Mouse (Mus musculus) lung, adult 2 months (tissue): ENCODE results near the gene Rev3l. TPM values are rescaled to one million over a fixed set of nuclear protein-coding genes. Genes with fewer than 3 reads are reported as not detected.

Source experiments
- DNase-seq: peaks from one replicate; pipeline ENCODE4 v3.0.0; 2022
- H3K4me1 ChIP-seq: fragments of 200-500 bp; 2 replicates; pipeline ENCODE4 v1.6.1; 2011; ENCODE audit warnings: low read length; ENCODE audit not compliant: control insufficient read depth, insufficient read depth
- H3K4me3 ChIP-seq: fragments of 200-500 bp; replicated peaks from 2 replicates; pipeline ENCODE3; 2011; ENCODE audit warnings: low read depth, mild to moderate bottlenecking, control low read depth, low read length; ENCODE audit errors: extremely low read depth
- CTCF ChIP-seq: fragments of 200-500 bp; IDR thresholded peaks from 2 replicates; pipeline ENCODE4 v1.5.1; 2011; ENCODE audit warnings: mild to moderate bottlenecking, low read length, control low read depth; ENCODE audit not compliant: insufficient read depth
- POLR2A ChIP-seq: fragments of 200-500 bp; IDR thresholded peaks from 2 replicates; pipeline ENCODE4 v1.6.1; 2011; ENCODE audit warnings: low read depth, mild to moderate bottlenecking, control low read depth, low read length, borderline replicate concordance; ENCODE audit errors: extremely low read depth
- WGBS: fragments of 180-500 bp; shearing (Covaris S2); methylation state at CpG from one replicate; pipeline ENCODE4 v1.1.7; 2018; 5-methylcytosine and 5-hydroxymethylcytosine counted together
- polyA plus RNA-seq: library from polyadenylated mRNA; depleted of rRNA; stranded (reverse); fragments of >200 nt; gene quantifications from 2 replicates; pipeline ENCODE4 v1.2.3, GENCODE M21; 2012

Gene Rev3l
- polyA plus RNA-seq, 1 experiment: 13.0 TPM

DNA sequence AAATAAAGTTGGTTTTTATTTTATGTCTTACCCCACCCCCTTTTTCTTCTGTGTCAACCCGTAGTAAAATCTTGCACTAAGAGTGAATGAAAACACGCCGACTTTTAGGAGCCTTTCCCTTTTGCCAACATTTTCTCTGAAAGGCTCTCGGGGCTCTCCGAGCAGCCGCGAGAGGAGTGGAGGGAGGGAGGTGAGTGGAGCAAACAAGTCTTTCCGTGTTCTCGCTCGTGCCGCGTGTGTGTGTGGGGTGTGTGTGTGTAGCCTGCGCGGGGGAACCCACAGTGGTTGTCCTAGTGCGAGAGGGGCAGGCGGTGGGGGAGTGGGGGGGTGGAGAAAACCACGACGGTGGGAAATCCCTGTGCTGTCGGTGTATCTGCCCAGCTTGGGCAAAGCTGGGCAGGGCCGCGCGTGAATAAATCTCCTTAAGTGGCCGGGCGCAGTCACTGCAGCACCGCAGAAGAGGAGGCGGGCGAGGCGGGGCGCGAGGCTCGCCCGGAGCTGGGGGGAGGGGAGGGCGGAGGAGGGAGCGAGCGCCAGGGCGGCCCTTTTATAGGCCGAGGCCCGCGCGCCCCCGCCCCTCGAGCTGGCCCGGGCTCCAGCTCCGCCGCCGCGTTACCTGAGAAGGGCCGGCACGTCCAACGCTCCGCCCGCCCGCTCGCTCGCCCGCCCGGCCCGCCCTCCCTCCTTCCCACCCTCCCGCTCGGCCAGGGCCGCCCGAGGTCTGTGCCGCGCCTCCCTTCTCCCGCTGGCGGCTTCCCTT lies 762 bp upstream of the Rev3l start:
- WGBS: 0% methylated on average over 40 of the region's 66 CpGs
- peak overlapping the region; percentile 99 for H3K4me3 ChIP-seq
- peak; percentile 89 for DNase-seq
- no peaks in the 10 kb centered on the region; the same call in 1 of the 2 replicates for H3K4me1 ChIP-seq
- TF ChIP-seq CTCF (no peak), POLR2A (peak; percentile 44; the same call in 1 of the 2 replicates)

DNA sequence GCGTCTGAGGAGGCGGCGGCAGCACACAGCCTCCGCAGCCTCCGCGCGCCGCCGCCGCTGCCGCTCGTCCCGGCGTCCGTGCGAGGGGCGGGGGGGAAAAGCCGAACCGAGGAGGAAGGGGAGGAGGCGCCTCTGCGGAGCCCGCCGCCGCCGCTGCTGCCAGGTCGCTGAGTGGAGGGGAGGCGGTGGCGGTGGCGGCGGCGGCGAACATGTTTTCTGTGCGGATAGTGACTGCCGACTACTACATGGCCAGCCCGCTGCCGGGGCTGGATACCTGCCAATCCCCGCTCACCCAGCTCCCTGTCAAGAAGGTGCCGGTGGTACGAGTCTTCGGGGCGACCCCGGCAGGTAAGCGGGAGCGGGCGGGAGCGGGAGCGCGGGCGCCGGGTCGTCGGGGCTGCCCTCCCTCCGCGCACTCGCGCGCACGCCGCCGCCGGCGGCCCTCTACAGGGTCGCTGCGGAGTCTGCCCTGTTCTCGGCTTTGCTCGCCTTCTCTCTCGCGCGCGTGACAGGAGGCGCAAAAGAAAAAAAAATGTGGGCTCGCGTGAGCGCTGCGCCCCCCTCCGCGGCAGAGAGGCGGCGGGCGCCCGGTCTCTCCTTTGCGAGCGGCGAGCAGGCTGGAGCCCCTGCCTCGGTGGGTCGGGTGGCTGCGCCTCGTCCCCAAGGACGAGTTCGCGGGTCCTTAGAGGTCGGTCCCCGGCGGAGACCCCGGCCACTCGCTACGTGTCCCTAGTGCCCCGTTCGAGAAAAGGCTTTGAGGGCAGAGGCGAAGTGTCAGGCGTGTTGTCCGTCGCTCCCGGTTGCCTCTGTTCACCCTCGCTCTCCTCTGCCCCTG lies 565 bp downstream of the Rev3l start:
- no peaks in the 10 kb centered on the region; the same call in 1 of the 2 replicates for H3K4me1 ChIP-seq
- peak overlapping the region; percentile 70 for H3K4me3 ChIP-seq
- TF ChIP-seq CTCF (peak; percentile 41), POLR2A (peak; percentile 41; the same call in 1 of the 2 replicates)
- peak; percentile 83 for DNase-seq
- under 1% methylated on average over 98 of the region's 105 CpGs for WGBS

DNA sequence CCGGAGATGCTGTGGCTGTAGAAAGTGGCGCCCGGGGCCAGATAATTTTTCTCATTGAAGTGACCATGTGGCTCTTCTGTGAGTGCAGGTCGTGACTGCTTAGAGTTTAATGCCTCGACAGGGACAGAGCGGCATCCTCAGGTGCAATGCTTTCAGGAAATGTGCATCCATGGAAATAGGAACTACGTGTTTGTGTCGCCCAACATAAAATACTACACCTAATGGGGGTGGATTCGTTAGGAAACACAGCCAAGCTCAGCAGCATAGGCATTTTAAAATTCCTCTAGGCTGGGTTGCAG lies 1.1 kb downstream of the Rev3l start:
- no peak for TF ChIP-seq POLR2A
- no peak for TF ChIP-seq CTCF
- Histone ChIP-seq H3K4me3 (peak overlapping the region; percentile 70), H3K4me1 (no peaks in the 10 kb centered on the region; the same call in 1 of the 2 replicates)
- no peak for DNase-seq
- WGBS: under 1% methylated on average over 9 of the region's 9 CpGs

DNA sequence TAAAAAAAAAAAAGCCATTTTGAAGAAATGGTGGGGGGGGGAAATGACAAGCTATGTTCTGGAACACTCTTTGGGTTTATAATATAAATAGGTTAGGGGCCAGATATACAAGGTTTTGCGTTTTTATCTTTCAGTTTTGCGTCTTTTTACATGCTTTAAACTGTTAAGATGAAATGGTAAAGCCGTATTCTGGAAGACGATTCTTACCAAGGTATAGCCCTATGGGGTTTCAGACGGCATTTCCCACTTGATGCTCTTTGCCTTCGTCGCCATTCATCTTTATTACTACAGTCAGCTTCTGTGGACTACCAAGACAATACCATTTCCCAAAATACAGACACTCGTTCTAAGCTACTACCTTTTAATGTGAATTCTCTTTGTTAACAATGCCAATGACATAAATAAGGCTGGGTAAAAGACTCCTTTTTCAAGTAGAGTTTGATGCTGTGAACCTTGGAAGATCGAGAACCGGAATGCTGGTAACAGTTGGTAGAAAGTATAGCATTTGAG lies 1.6 kb downstream of the Rev3l start:
- no peak for DNase-seq
- Histone ChIP-seq H3K4me1 (no peaks in the 10 kb centered on the region; the same call in 1 of the 2 replicates), H3K4me3 (peak overlapping the region; percentile 21)
- 17% methylated on average over 10 of the region's 10 CpGs for WGBS
- no peak for TF ChIP-seq CTCF
- no peak for TF ChIP-seq POLR2A

DNA sequence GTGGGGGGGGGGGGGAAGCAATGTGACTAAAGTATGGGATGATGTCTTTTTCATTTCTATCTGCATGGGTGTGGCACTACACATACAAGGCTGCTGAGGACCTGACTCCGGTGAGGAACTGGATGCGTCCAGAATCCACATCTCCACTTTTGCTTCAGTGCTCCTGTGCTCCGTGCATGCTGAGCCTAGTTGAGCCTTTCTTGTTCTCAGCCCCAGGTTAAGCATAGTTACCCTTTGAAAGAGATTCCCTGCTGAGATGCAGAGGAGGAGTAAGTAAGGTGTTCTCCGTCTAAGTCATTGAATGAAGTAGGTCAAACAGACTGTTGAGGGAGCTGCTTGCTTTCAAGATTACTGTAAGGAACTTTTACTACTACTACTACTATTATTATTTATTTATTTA lies 4.3 kb downstream of the Rev3l start:
- DNase-seq: no peak
- TF ChIP-seq CTCF (no peak), POLR2A (no peak)
- WGBS: 72% methylated on average over 4 of the region's 4 CpGs
- Histone ChIP-seq H3K4me3 (no peak overlapping the region), H3K4me1 (no peaks in the 10 kb centered on the region; the same call in 1 of the 2 replicates)

DNA sequence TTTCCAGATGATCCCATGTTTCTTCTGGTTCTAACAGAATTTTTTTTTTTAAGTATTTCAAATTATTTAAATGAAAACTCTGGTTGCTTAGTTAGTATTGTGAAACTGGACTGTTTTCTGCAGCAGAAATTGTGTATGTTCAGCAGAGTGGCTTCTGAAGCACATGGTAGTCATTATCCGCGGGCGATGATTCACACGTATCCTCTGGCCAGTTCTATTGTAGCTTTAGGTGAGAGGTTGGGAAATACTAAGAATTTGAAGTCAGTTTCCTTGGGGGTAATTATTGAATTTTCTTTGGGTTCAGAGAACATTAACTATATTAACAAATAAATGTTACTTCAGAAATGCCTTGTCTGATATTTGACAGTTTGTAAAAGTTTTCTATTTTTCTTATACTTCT lies 10.1 kb downstream of the Rev3l start:
- Histone ChIP-seq H3K4me1 (no peaks in the 10 kb centered on the region), H3K4me3 (no peak overlapping the region)
- DNase-seq: no peak
- TF ChIP-seq POLR2A: no peak
- no peak for TF ChIP-seq CTCF
- 60% methylated on average over 4 of the region's 4 CpGs for WGBS

DNA sequence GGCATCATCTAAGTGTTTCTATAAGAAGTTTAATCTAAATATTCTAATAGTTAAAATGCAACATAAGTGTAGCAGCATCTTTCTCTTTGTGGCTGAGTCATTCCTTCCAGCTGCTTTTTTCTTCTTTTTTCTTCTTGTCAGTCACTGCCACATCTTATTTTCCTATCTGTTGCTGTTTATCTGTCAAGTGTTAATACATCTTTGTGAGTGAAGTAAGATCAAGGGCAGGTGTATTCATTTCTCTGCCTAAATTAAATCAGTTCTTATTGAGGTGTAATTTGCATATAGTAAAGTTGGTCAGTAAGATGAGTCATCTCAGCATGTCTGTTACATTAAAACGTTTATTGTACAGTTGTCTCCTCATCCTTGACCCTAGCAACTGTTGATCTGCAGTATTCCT lies 32.8 kb downstream of the Rev3l start:
- TF ChIP-seq CTCF (no peak), POLR2A (no peak)
- no peak for DNase-seq
- H3K4me3 ChIP-seq: no peak overlapping the region
- WGBS: 86% methylated on average over 1 of the region's 1 CpGs
- no peaks in the 10 kb centered on the region for H3K4me1 ChIP-seq

DNA sequence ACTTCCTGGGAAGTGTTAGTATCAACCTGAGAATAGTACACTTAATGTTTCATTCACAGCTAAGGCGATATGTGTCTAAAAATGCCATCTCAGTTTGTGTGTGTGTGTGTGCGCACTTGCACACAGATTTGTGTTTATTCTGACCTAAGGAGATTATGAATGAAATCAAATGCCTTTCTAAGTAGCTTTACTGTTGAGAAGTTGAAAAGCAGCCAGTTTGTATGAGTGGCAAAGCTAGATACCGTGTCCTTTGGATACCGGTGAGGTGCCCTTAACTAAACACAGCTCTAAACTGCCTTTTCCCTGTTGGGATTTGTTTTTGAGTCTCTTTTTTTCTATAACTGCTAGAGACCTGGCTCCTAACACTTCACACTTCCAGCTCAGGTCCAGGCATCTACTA lies 34.8 kb downstream of the Rev3l start:
- Histone ChIP-seq H3K4me3 (no peak overlapping the region), H3K4me1 (no peaks in the 10 kb centered on the region; the same call in 1 of the 2 replicates)
- DNase-seq: no peak
- WGBS: 40% methylated on average over 4 of the region's 4 CpGs
- TF ChIP-seq CTCF: no peak
- no peak for TF ChIP-seq POLR2A

DNA sequence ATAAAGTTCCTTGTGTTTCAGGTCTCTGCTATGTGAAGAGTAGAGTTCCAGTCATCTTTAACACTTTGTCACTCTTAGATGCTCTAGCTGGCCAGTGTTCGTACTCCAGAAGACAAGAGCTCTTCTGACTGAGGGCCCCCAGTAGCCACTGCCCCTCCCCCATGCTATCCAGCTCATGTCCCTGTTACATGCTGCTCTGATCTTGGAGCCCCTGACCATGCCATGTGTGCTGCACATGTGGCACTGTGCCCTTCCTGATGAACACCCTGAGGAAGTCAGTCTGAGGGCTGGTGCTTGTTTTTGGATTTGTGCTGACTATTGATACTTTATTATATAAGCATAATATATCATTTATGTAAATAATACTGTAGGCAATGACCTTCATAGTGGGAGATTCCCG lies 40.3 kb downstream of the Rev3l start:
- DNase-seq: no peak
- no peak for TF ChIP-seq CTCF
- no peak for TF ChIP-seq POLR2A
- 61% methylated on average over 2 of the region's 2 CpGs for WGBS
- no peaks in the 10 kb centered on the region; the same call in 1 of the 2 replicates for H3K4me1 ChIP-seq
- no peak overlapping the region for H3K4me3 ChIP-seq
